Mouse (Mus musculus) cortical plate, adult 2 months (tissue): ENCODE data around the gene Naa80.

Source experiments
- CTCF ChIP-seq: fragments of 200-500 bp; IDR thresholded peaks from 2 replicates; pipeline ENCODE4 v1.5.1; 2011; ENCODE audit warnings: mild to moderate bottlenecking, control low read depth, low read length; ENCODE audit not compliant: insufficient read depth; ENCODE audit errors: extremely low read depth
- POLR2A ChIP-seq: fragments of 200-500 bp; IDR thresholded peaks from 2 replicates; pipeline ENCODE4 v1.6.1; 2011; ENCODE audit warnings: mild to moderate bottlenecking, low read length, control low read depth; ENCODE audit not compliant: insufficient read depth; ENCODE audit errors: extremely low read depth

DNA sequence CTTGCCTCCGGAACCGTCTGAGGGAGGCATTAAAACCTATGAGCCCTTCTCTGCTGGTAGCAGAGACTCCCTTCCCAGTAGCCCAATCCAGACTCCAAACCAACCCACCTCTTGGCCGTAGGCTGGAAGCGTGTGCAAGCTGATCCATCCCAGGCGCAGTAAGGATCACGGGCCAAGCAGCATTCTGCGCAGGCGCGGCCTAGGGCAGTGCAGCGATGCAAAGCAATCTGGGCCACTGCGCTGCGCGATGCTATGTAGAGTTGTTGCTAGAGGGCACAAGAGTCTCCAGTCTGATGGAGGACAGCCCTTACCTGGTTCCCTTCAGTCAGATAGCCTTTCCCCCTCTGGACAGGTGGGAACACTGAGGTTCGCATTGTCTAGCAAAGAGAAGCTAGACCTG is 21.2 kb downstream of the Naa80 start:
- TF ChIP-seq CTCF (no peak), POLR2A (no peak)
